Mouse (Mus musculus): ENCODE measurements around the gene Rab40b. TPM values are rescaled to one million over a fixed set of nuclear protein-coding genes. Genes with fewer than 3 reads are reported as not detected.

Rab40b gene
- total RNA-seq, 2 experiments from 2014 or later: 0.19 TPM; not detected in 1

Other genes starting within 250 kb of the Rab40b start
- gene Tex19.1, start 242.1 kb downstream of the Rab40b start, total RNA-seq (2014; fragmentation: Nextera tagmentation): not detected in 2 replicates
- gene Tex19.1, start 242.1 kb downstream of the Rab40b start, total RNA-seq (2017): not detected in 2 replicates
- not detected in 2 replicates for gene Uts2r, start 228.0 kb downstream of the Rab40b start, total RNA-seq (2014; fragmentation: Nextera tagmentation)
- not detected in 2 replicates for gene Uts2r, start 228.0 kb downstream of the Rab40b start, total RNA-seq (2017)
- 7.2 and 7.7 TPM in 2 replicates for gene Hexdc, start 183.8 kb downstream of the Rab40b start, total RNA-seq (2014; fragmentation: Nextera tagmentation)
- gene Hexdc, start 183.8 kb downstream of the Rab40b start, total RNA-seq (2017): 4.5 and 6.0 TPM in 2 replicates
- gene Ogfod3, start 183.5 kb downstream of the Rab40b start, total RNA-seq (2014; fragmentation: Nextera tagmentation): 7.8 and 16.0 TPM in 2 replicates
- 8.2 and 13.5 TPM in 2 replicates for gene Ogfod3, start 183.5 kb downstream of the Rab40b start, total RNA-seq (2017)
- gene Cybc1, start 158.9 kb downstream of the Rab40b start, total RNA-seq (2014; fragmentation: Nextera tagmentation): 30.0 and 42.6 TPM in 2 replicates
- gene Cybc1, start 158.9 kb downstream of the Rab40b start, total RNA-seq (2017): 18.2 and 27.2 TPM in 2 replicates
- gene Narf, start 151.0 kb downstream of the Rab40b start, total RNA-seq (2014; fragmentation: Nextera tagmentation): 46.0 and 51.1 TPM in 2 replicates
- 43.7 and 63.3 TPM in 2 replicates for gene Narf, start 151.0 kb downstream of the Rab40b start, total RNA-seq (2017)
- gene Foxk2, start 128.3 kb downstream of the Rab40b start, total RNA-seq (2014; fragmentation: Nextera tagmentation): 40.4 and 62.7 TPM in 2 replicates
- 21.3 and 27.3 TPM in 2 replicates for gene Foxk2, start 128.3 kb downstream of the Rab40b start, total RNA-seq (2017)
- 34.6 and 37.4 TPM in 2 replicates for gene Wdr45b, start 33.8 kb downstream of the Rab40b start, total RNA-seq (2014; fragmentation: Nextera tagmentation)
- 33.6 and 41.1 TPM in 2 replicates for gene Wdr45b, start 33.8 kb downstream of the Rab40b start, total RNA-seq (2017)
- gene Fn3krp, start 33.1 kb upstream of the Rab40b start, total RNA-seq (2014; fragmentation: Nextera tagmentation): 18.8 and 22.0 TPM in 2 replicates
- gene Fn3krp, start 33.1 kb upstream of the Rab40b start, total RNA-seq (2017): 35.3 and 42.9 TPM in 2 replicates
- 0.81 TPM in 1 of 2 replicates, not detected in the other for gene Fn3k, start 46.7 kb upstream of the Rab40b start, total RNA-seq (2014; fragmentation: Nextera tagmentation)
- gene Fn3k, start 46.7 kb upstream of the Rab40b start, total RNA-seq (2017): 0.11 and 0.47 TPM in 2 replicates
- gene Tbcd, start 63.7 kb upstream of the Rab40b start, total RNA-seq (2014; fragmentation: Nextera tagmentation): 64.2 and 85.0 TPM in 2 replicates
- gene Tbcd, start 63.7 kb upstream of the Rab40b start, total RNA-seq (2017): 53.6 and 105 TPM in 2 replicates
- gene Zfp750, start 131.1 kb upstream of the Rab40b start, total RNA-seq (2014; fragmentation: Nextera tagmentation): not detected in 2 replicates
- 0.66 TPM in 1 of 2 replicates, not detected in the other for gene Zfp750, start 131.1 kb upstream of the Rab40b start, total RNA-seq (2017)

Measured in megakaryocyte-erythroid progenitor cell, adult 5-6 weeks (primary cell).